Mouse (Mus musculus) stomach, postnatal 0 days (tissue): ENCODE results near the gene Stk16. TPM values are rescaled to one million over a fixed set of nuclear protein-coding genes. Genes with fewer than 3 reads are reported as not detected.
"Not testable (repeated sequence)": the region's sequence is repeated elsewhere in the genome, so short reads cannot be mapped to it uniquely, and the experiment has no call there.

Source experiments
- ATAC-seq: fragments of 200-750 bp; cut with Nextera tagmentation; 2 replicates; pipeline ENCODE4 v1.8.0; 2017; ENCODE audit not compliant: low FRiP score, low TSS enrichment
- DNase-seq: peaks from one replicate; pipeline ENCODE4 v3.0.0-alpha.2; 2016; ENCODE audit warnings: low spot score
- H3K27ac ChIP-seq: fragments of 300-500 bp; sonication (generic); replicated peaks from 2 replicates; pipeline ENCODE4 v1.5.1; 2014; ENCODE audit warnings: mild to moderate bottlenecking, control low read depth
- H3K27me3 ChIP-seq: fragments of 300-500 bp; sonication (generic); 2 replicates; pipeline ENCODE4 v1.6.1; 2014; ENCODE audit warnings: low read length; ENCODE audit not compliant: control insufficient read depth, insufficient read depth
- H3K36me3 ChIP-seq: fragments of 300-500 bp; sonication (generic); 2 replicates; pipeline ENCODE4 v1.6.1; 2014; ENCODE audit warnings: low read length, mixed read lengths; ENCODE audit not compliant: control insufficient read depth, insufficient read depth
- H3K4me1 ChIP-seq: fragments of 300-500 bp; sonication (generic); replicated peaks from 2 replicates; pipeline ENCODE4 v1.6.1; 2014; ENCODE audit warnings: antibody characterized with exemption; ENCODE audit not compliant: control insufficient read depth, insufficient read depth
- H3K4me2 ChIP-seq: fragments of 300-500 bp; sonication (generic); replicated peaks from 2 replicates; pipeline ENCODE4 v1.6.1; 2014; ENCODE audit warnings: low read depth, mild to moderate bottlenecking, control low read depth, moderate library complexity
- H3K4me3 ChIP-seq: fragments of 300-500 bp; sonication (generic); 2 replicates; pipeline ENCODE4 v1.5.1; 2014; ENCODE audit warnings: low read depth, low read length, control low read depth
- H3K9ac ChIP-seq: fragments of 300-500 bp; sonication (generic); 2 replicates; pipeline ENCODE4 v1.6.1; 2014; ENCODE audit warnings: mild to moderate bottlenecking, low read length, control low read depth, mixed read lengths
- H3K9me3 ChIP-seq: fragments of 300-500 bp; sonication (generic); 2 replicates; pipeline ENCODE4 v1.6.1; 2016; ENCODE audit warnings: low read length; ENCODE audit not compliant: control insufficient read depth
- CTCF ChIP-seq: IDR thresholded peaks from 2 replicates; pipeline ENCODE4 v1.5.1; 2016; ENCODE audit warnings: antibody characterized with exemption, low read depth, mild to moderate bottlenecking, moderate library complexity
- EP300 ChIP-seq: optimal IDR thresholded peaks from 2 replicates; pipeline ENCODE3; 2016; ENCODE audit warnings: antibody characterized with exemption
- WGBS: fragments of 180-500 bp; shearing (Covaris S2); extraction: QIAGEN DNeasy Blood & Tissue Kit; methylation state at CpG from one replicate; pipeline ENCODE4 v1.1.7; 2014; 5-methylcytosine and 5-hydroxymethylcytosine counted together
- polyA plus RNA-seq: library from polyadenylated mRNA; unstranded; fragments of >200 nt; fragmentation: Nextera tagmentation; extraction: Ambion mirVana; gene quantifications from 2 replicates; pipeline ENCODE4 v1.2.1, GENCODE M21; 2015

Gene Stk16
- polyA plus RNA-seq, 1 experiment from 2014 or later = 57.9 TPM

DNA sequence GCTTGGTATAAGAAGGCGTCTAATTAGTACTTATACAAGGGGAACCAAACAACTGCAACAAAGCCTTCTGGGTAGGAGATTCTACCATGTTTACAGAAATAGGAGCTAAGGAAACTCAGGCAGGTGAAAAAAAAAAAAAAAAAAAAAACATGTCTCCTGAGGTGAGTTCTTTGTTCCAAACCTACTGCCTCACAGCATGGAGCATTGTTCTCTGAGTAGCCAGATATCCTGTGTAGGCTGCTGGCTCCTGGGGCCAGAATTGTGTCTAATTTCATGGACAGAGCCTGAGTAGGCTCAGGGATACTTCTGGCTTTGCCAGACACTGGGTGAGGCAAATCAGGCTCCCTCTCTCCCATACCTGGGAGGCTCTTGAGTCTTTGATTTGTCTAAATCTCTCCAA is 17.0 kb downstream of the Stk16 start:
- no peaks in the 10 kb centered on the region for H3K4me1 ChIP-seq
- H3K27me3 ChIP-seq = no peaks in the 10 kb centered on the region
- ATAC-seq (no peak), DNase-seq (no peak)
- H3K36me3 ChIP-seq = no peaks in the 10 kb centered on the region
- H3K9ac ChIP-seq = no peak overlapping the region
- no peak overlapping the region for H3K27ac ChIP-seq
- no peak overlapping the region for H3K4me2 ChIP-seq
- TF ChIP-seq CTCF (no peak), EP300 (no peak)
- no peak overlapping the region for H3K4me3 ChIP-seq
- H3K9me3 ChIP-seq = no peaks in the 10 kb centered on the region
- WGBS = 73% methylated on average over 1 of the region's 1 CpGs

DNA sequence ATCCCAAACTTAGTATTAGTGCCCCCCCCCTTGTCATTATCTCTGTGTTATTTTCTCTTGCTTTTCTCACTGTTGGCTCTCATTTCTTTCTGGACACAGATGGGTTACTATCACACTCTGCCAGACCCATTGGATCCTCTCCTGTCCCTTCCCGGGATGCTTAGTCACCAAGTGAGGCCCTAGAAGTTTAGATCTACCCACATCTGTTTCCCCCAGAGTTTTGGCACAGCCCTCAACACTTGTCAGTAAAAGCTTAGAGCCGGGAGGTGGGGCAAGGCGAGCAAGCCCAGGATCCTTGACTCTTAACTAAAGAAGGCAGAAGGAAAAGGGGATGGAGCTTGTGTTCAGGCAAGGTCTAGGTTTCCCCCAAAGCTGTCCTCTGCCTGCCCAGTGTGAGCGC is 18.5 kb downstream of the Stk16 start:
- ATAC-seq (no peak), DNase-seq (no peak)
- TF ChIP-seq EP300 = no peak
- no peak for TF ChIP-seq CTCF
- H3K9ac ChIP-seq = no peak overlapping the region
- H3K4me2 ChIP-seq = no peak overlapping the region
- H3K4me1 ChIP-seq = no peaks in the 10 kb centered on the region
- no peaks in the 10 kb centered on the region for H3K27me3 ChIP-seq
- H3K9me3 ChIP-seq = no peaks in the 10 kb centered on the region
- no peaks in the 10 kb centered on the region for H3K36me3 ChIP-seq
- 58% methylated on average over 4 of the region's 4 CpGs for WGBS
- H3K27ac ChIP-seq = no peak overlapping the region
- H3K4me3 ChIP-seq = no peak overlapping the region

DNA sequence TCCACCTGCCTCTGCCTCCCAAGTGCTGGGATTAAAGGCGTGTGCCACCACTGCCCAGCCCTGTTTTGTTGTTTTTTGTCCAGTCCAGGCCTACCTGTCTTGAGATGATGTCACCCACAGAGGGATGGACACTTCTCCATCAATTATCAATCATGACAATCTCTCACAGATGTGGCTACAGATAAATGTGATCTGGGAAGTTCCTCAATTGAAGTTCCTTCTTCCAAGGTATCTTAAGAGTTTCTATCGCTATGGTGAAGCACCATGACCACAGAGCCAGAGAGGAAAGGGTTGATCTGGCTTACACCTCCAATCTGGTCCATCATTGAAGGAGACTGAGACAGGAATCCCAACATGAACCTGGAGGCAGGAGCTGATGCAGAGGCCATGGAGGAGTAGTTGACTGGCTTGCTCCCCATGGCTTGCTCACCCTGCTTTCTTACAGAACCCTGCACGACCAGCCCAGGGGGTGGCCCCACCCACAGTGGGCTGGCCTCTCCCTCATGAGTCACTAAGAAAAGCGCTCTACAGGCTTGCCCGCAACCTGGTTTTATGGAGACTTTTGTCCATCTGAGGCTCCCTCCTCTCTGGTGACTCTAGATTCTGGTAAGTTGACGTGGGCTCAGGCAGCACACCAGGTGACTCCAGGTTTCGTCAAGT is 19.8 kb downstream of the Stk16 start:
- Histone ChIP-seq H3K9me3 (no peaks in the 10 kb centered on the region), H3K27me3 (no peaks in the 10 kb centered on the region), H3K36me3 (no peaks in the 10 kb centered on the region), H3K9ac (no peak overlapping the region), H3K4me3 (no peak overlapping the region), H3K27ac (peak overlapping the region; percentile 70), H3K4me2 (no peak overlapping the region), H3K4me1 (no peaks in the 10 kb centered on the region)
- ATAC-seq (peak; percentile 78), DNase-seq (peak; percentile 66)
- WGBS = 63% methylated on average over 7 of the region's 7 CpGs
- no peak for TF ChIP-seq EP300
- TF ChIP-seq CTCF = no peak

DNA sequence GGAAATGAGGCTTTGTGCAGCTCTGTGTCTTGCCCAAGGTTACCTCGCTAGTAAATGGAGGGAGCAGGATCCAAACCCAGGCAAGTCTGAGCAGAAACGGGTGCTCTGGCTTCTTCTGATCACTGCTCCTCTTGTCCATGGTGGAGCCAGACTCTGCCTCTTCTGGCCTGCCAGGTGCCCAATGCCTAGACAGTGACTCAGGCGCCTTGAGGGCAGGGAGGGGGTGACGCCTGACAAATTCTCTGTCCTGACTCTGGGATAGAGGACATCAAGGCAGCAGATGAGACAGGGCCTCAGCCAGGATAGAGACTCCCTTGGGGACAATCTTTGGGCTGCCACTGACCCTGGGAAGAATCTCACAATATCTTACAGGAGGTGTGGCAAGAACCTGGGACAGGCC is 20.6 kb downstream of the Stk16 start:
- no peak overlapping the region for H3K4me3 ChIP-seq
- DNase-seq = no peak
- TF ChIP-seq CTCF (no peak), EP300 (no peak)
- peak overlapping the region; percentile 70 for H3K27ac ChIP-seq
- no peak overlapping the region for H3K4me2 ChIP-seq
- H3K9ac ChIP-seq = no peak overlapping the region
- H3K4me1 ChIP-seq = no peaks in the 10 kb centered on the region
- no peaks in the 10 kb centered on the region for H3K9me3 ChIP-seq
- no peak for ATAC-seq
- no peaks in the 10 kb centered on the region for H3K36me3 ChIP-seq
- H3K27me3 ChIP-seq = no peaks in the 10 kb centered on the region
- WGBS = 74% methylated on average over 4 of the region's 4 CpGs

DNA sequence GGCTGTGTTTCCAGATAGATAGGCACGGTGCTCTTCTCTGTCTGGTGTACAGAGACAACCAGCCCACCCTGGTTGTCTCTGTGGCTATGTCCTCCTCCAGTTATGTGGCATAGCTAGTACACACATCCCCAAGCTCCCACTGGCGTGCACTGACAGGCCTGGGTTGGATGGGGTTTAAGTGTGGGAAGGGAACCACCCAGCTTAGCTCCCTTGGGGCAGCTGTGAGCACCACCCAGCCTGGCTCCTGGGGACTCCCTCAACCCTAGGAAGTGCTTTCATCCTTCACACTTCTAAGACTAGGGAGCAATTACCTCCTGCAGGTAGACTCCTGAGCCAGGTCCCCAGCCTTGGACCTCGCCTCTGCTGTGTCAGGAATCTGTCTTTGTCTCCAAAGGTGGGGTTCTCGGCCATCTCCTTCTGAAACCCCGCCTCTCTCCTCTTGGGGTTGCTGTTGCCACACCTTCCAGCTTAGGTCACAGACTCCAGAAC is 21.1 kb downstream of the Stk16 start, which contains the start of gene A630095N17Rik:
A630095N17Rik (minus strand) TSS at position 439 of the 489 bp plus-strand sequence.
- Histone ChIP-seq H3K27ac (peak within 1 kb of the TSS; percentile 70), H3K4me3 (no peak within 1 kb of the TSS), H3K9me3 (no peaks in the 10 kb centered on the region), H3K27me3 (no peaks in the 10 kb centered on the region), H3K4me2 (no peak within 1 kb of the TSS), H3K4me1 (no peaks in the 10 kb centered on the region), H3K36me3 (no peaks in the 10 kb centered on the region), H3K9ac (no peak within 1 kb of the TSS)
- DNase-seq (no peak), ATAC-seq (no peak)
- TF ChIP-seq CTCF (no peak), EP300 (no peak)
- WGBS = 60% methylated on average over 5 of the region's 5 CpGs

DNA sequence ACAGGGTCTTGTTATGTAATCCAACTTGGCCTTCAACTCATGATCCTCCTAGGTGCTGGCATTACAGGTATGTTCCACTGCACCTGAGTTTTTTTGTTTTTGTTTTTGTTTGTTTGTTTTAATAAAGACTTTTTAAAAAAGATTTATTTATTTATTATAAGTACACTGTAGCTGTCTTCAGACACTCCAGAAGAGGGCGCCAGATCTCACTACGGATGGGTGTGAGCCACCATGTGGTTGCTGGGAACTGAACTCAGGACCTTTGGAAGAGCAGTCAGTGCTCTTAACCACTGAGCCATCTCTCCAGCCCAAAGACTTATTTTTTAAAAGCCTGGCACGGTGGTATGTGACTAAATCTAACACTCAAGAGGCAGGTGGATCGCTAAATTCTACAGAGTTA is 21.9 kb downstream of the Stk16 start:
- not testable (repeated sequence) for H3K27ac ChIP-seq, H3K27me3 ChIP-seq, H3K9ac ChIP-seq, H3K36me3 ChIP-seq, H3K4me3 ChIP-seq, H3K9me3 ChIP-seq, H3K4me2 ChIP-seq, H3K4me1 ChIP-seq, DNase-seq, ATAC-seq
- peak; percentile 30 for TF ChIP-seq CTCF
- WGBS = 78% methylated on average over 4 of the region's 4 CpGs
